Mouse (Mus musculus) neural tube, embryonic 12.5 days (tissue): Measurements from ENCODE around the gene Atp6v0e2. TPM values are rescaled to one million over a fixed set of nuclear protein-coding genes. Genes with fewer than 3 reads are reported as not detected.
A peak's percentile ranks its signal among the peaks of the same experiment; 100 is the strongest.

Source experiments
- ATAC-seq: fragments of 200-750 bp; cut with Nextera tagmentation; 2 replicates; pipeline ENCODE4 v1.8.0; 2017; ENCODE audit warnings: low read depth, mild to moderate bottlenecking, moderate TSS enrichment, moderate library complexity; ENCODE audit not compliant: low FRiP score
- H3K27ac ChIP-seq: fragments of 300-500 bp; sonication (generic); 2 replicates; pipeline ENCODE4 v1.5.1; 2016
- H3K27me3 ChIP-seq: fragments of 300-500 bp; sonication (generic); replicated peaks from 2 replicates; pipeline ENCODE4 v1.6.1; 2016; ENCODE audit warnings: mild to moderate bottlenecking
- H3K36me3 ChIP-seq: fragments of 300-500 bp; sonication (generic); 2 replicates; pipeline ENCODE4 v1.6.1; 2016; ENCODE audit warnings: mild to moderate bottlenecking
- H3K4me1 ChIP-seq: fragments of 300-500 bp; sonication (generic); 2 replicates; pipeline ENCODE4 v1.6.1; 2016
- H3K4me2 ChIP-seq: fragments of 300-500 bp; sonication (generic); replicated peaks from 2 replicates; pipeline ENCODE4 v1.6.1; 2016; ENCODE audit warnings: mild to moderate bottlenecking
- H3K4me3 ChIP-seq: fragments of 300-500 bp; sonication (generic); 2 replicates; pipeline ENCODE4 v1.5.1; 2016
- H3K9ac ChIP-seq: fragments of 300-500 bp; sonication (generic); 2 replicates; pipeline ENCODE4 v1.6.1; 2016; ENCODE audit warnings: mild to moderate bottlenecking
- H3K9me3 ChIP-seq: fragments of 300-500 bp; sonication (generic); 2 replicates; pipeline ENCODE4 v1.6.1; 2016; ENCODE audit warnings: mild to moderate bottlenecking
- WGBS: fragments of 180-500 bp; shearing (Covaris S2); methylation state at CpG from one replicate; pipeline ENCODE4 v1.1.7; 2016; 5-methylcytosine and 5-hydroxymethylcytosine counted together
- polyA plus RNA-seq: library from polyadenylated mRNA; unstranded; fragments of >200 nt; fragmentation: Nextera tagmentation; extraction: Ambion mirVana; gene quantifications from 2 replicates; pipeline ENCODE4 v1.2.1, GENCODE M21; 2016

The Atp6v0e2 gene
- polyA plus RNA-seq, 1 experiment from 2014 or later, result 107 TPM

DNA sequence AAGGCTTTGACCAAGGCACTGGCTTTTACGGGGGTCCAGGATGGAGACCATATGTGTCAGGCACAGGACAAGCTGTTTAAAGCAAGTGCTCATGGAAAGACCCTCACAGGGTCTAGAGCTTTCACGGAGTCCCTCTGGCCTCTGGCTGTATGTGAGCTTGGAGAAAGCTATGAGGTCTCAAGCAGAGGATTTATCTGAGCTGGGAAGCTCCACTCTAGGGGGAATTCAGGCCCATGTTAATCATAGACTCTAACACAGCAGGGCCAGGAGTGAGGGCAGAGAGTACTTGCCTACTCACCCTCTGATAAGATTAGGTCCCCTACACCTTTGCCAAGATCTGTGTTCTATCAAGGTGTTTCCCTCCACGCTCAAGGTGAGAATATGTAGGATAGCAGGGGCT, 5.2 kb downstream of the Atp6v0e2 start:
- WGBS, result 86% methylated on average over 3 of the region's 3 CpGs
- no peaks in the 10 kb centered on the region for H3K27me3 ChIP-seq
- H3K4me1 ChIP-seq, result peaks cover 19% of the 10 kb centered on the region
- H3K9ac ChIP-seq, result no peak overlapping the region
- peaks cover 10% of the 10 kb centered on the region; the same call in 1 of the 2 replicates for H3K36me3 ChIP-seq
- H3K4me3 ChIP-seq, result no peak overlapping the region
- H3K27ac ChIP-seq, result no peak overlapping the region
- no peak for ATAC-seq
- H3K9me3 ChIP-seq, result no peaks in the 10 kb centered on the region
- H3K4me2 ChIP-seq, result no peak overlapping the region

DNA sequence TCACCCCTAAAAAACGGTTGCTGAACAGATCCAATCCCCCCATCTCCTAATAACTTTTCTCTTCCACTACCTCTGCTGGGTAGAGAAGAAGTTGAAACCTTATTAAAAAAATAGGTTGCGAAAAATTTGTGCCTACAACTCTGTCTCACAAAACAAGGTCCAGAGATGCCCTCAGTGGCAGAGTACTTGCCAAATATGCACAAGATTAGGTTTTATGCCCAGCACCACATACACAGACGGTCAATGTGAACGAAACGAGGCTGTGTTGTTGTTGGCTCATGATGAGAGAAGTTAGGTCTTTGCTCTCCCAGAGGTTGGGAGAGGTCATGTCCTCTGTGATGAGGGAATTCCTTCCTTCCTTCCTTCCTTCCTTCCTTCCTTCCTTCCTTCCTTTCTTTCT, 7.8 kb downstream of the Atp6v0e2 start:
- 86% methylated on average over 5 of the region's 5 CpGs for WGBS
- Histone ChIP-seq H3K9me3 (no peaks in the 10 kb centered on the region), H3K4me2 (no peak overlapping the region), H3K4me1 (peaks cover 4% of the 10 kb centered on the region; the same call in 1 of the 2 replicates), H3K27ac (no peak overlapping the region), H3K36me3 (peaks cover 10% of the 10 kb centered on the region; the same call in 1 of the 2 replicates), H3K4me3 (no peak overlapping the region), H3K27me3 (no peaks in the 10 kb centered on the region), H3K9ac (no peak overlapping the region)
- ATAC-seq, result no peak

DNA sequence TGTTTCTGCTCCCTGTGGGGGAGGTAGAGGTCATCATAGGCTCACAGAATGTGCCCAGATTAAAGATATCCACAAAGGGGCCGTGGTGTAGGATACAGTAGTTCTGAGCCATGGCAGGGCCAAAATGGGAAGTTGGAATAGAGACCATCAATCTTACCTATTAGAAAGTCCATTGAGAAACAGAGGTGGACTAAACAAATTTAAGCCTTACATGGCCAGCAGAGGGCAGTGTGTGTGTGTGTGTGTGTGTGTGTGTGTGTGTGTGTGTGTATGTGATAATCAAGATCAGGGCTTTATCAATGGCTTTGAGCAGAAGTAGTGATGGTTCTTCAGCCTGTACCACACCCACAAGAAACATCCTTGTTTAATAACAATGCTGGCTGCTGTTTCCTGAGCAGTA, 8.9 kb downstream of the Atp6v0e2 start:
- 69% methylated on average over 1 of the region's 1 CpGs for WGBS
- H3K9me3 ChIP-seq, result no peaks in the 10 kb centered on the region
- peaks cover 4% of the 10 kb centered on the region; the same call in 1 of the 2 replicates for H3K4me1 ChIP-seq
- no peaks in the 10 kb centered on the region for H3K27me3 ChIP-seq
- 0 out of 2 replicates have a peak, but pooled peaks have one; percentile 13 for ATAC-seq
- no peak overlapping the region for H3K4me3 ChIP-seq
- H3K36me3 ChIP-seq, result peaks cover 4% of the 10 kb centered on the region; the same call in 1 of the 2 replicates
- H3K4me2 ChIP-seq, result no peak overlapping the region
- H3K27ac ChIP-seq, result no peak overlapping the region
- H3K9ac ChIP-seq, result no peak overlapping the region

DNA sequence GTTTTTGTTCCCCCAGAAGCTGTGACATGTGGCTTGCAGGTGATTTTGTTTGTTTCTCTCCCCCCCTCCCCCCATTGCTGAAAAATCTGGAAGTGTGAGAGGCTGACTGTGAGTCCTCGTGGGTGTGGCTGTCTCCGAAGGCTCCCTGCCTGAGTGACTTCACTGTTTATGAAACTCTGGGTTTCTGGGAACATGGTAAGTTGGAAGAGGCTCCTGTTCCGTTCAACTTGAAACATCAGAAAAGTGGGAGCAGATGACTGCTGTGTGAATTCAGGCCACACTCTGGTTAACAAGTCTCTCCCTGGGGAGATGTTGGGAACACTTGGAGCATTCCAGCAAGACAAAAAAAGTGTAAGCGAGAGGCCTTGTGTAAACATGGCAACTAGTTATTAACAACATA, 9.4 kb downstream of the Atp6v0e2 start:
- Histone ChIP-seq H3K27ac (no peak overlapping the region), H3K4me1 (peaks cover 3% of the 10 kb centered on the region; the same call in 1 of the 2 replicates), H3K4me2 (no peak overlapping the region), H3K9ac (no peak overlapping the region), H3K36me3 (peaks cover 3% of the 10 kb centered on the region; the same call in 1 of the 2 replicates), H3K9me3 (no peaks in the 10 kb centered on the region), H3K4me3 (no peak overlapping the region), H3K27me3 (no peaks in the 10 kb centered on the region)
- WGBS, result 70% methylated on average over 4 of the region's 4 CpGs
- ATAC-seq, result no peak

DNA sequence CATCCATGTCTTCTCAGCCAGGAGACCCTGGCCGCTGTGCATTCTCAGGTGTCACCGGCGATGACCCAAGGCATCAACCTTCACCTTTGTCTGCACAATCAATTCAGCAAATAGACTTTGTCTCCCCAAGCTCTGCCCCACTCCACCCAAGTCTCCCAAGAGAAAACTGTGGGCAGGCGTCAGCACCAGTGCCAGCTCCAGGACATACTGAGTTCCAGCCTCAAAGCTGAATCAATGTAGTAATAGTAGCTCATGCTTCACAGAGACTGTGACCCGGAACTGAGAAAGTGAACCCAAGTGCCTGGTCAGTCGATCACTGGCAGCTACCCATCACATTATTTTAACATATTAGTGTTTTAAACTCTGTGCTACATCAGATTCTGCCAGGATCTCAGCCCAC, 10.9 kb downstream of the Atp6v0e2 start:
- Histone ChIP-seq H3K27ac (no peak overlapping the region), H3K4me1 (no peaks in the 10 kb centered on the region), H3K9ac (no peak overlapping the region), H3K36me3 (no peaks in the 10 kb centered on the region), H3K9me3 (no peaks in the 10 kb centered on the region), H3K4me3 (no peak overlapping the region), H3K27me3 (no peaks in the 10 kb centered on the region), H3K4me2 (no peak overlapping the region)
- 89% methylated on average over 6 of the region's 6 CpGs for WGBS
- no peak for ATAC-seq

DNA sequence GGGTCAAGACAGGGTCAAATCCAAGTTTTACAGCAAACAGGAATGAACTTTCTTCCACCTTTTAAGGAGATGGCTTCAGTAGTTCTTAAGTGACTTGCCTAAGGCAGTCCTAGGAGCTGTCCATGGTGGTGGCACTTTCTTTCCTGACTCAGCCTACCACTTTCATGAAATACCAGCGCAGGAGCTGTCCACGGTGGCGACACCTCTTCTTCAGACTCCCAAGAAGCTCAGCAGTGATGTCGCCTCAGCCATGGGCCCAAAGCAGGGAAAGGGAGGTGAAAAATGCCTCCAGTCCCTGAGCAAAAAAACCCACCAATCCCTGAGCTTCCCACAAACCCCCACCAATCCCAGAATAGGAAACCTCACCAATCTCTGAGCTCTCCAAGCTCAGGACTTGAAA, 15.5 kb downstream of the Atp6v0e2 start:
- Histone ChIP-seq H3K9me3 (no peaks in the 10 kb centered on the region), H3K4me1 (peaks cover 17% of the 10 kb centered on the region), H3K9ac (no peak overlapping the region), H3K4me3 (no peak overlapping the region), H3K27ac (no peak overlapping the region), H3K4me2 (no peak overlapping the region), H3K36me3 (peaks cover 11% of the 10 kb centered on the region; the same call in 1 of the 2 replicates), H3K27me3 (no peaks in the 10 kb centered on the region)
- ATAC-seq, result no peak
- WGBS, result 53% methylated on average over 4 of the region's 4 CpGs

DNA sequence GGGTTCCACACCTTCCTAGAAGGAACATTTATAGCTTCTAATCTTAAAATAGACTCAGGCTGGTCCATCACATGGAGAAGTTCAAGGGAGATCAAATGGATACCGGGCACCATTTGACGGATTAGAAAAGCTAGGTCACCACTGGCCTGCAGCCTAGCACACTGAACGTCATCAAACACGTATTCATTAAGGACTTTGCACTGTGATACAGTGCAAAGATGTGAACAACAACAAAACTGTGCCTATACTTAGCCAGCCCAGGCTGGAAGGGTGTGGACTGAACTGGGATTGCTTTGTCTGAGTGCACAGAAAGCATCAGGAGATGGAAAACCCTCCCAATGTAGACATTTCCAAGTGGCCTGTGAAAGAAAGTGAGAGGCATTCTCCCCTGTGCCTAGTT, 16.4 kb downstream of the Atp6v0e2 start:
- Histone ChIP-seq H3K27me3 (no peaks in the 10 kb centered on the region), H3K4me3 (peak overlapping the region; percentile 47; the same call in 1 of the 2 replicates), H3K27ac (peak overlapping the region; percentile 92), H3K9ac (peak overlapping the region; percentile 76), H3K9me3 (no peaks in the 10 kb centered on the region), H3K4me2 (peak overlapping the region; percentile 75), H3K36me3 (peaks cover 13% of the 10 kb centered on the region; the same call in 1 of the 2 replicates), H3K4me1 (peaks cover 17% of the 10 kb centered on the region)
- peak; percentile 27; the same call in 1 of the 2 replicates for ATAC-seq
- WGBS, result 83% methylated on average over 4 of the region's 4 CpGs

DNA sequence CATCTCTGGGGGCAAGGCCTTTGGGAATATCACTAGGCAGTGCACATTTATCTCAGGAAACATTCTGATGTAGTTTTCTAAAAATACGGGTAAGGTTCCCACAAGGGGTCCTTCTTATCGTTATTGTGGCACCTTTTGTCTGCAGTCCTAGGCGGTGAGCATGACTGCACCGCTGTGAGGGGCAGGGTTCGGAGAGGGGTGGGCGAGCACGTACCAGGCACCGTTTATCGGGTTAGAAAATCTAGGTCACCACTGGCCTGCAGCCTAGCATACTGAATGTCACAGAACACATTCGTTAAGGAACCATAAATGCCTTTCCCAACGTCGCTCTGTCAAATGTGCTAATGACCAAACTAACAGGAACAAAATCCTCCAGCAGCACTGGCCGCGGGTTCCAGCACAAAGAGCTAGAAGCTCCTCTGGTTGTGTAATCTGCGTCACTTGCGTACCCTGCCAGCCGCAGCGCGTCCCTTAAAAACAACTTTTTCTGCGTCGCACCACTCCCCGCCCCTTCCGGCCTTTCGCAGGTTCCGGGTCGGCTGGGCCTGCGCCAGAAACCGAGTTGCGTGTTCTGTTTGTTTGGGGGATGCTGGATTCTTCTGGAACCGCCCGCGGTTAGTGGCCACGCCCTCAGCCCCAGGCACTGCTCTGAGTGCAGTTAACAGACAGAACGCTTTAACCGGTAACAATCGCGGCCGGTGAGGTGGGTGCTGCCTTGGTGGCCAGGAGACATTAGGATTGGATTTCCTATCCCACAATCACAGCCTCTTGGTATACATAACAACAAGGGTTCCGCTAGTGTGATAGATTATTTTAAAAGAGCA, 17.1 kb downstream of the Atp6v0e2 start, which contains the start of gene Lrrc61:
Gene Lrrc61, plus strand, starts transcription at position 517 of the 824 bp plus-strand sequence.
- under 1% methylated on average over 39 of the region's 39 CpGs for WGBS
- ATAC-seq, result peak; percentile 90
- peaks cover 13% of the 10 kb centered on the region for H3K36me3 ChIP-seq

DNA sequence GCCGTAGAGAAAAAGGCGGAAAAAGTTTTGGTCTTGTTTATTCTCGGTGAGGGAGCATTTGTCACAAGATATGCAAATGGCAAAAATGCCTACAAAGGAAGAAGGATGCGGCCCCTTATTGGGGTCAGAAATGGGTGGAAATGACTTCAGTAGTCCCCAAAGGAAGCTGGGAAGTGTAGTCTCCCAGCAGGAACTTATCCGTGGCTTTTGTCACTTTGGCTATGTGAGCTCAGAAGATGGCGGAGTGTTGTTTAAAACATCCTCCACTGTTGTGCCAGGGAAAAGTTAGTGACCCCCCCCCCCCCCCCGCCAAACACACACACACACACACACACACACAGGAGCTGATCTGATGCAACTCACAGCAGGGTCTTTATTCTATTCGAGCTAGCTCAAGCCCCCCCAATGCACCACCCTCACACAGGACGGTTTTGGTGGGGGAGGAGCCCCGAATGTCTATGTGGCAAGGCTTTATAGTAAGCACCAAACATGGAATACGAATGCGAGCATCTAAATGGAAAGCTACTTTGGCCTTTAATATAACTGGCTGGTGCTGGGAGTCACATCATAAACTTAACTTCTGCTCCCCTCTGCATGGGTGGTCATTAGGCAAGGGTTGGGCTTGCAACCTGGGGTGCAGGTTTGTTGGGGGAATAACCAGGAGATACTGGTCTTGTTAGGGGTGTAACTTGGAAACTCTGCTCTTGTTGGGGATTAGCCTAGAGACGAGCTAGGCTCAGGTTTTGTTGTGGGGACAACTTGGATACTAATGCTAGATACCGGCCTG, 17.9 kb downstream of the Atp6v0e2 start:
- peak overlapping the region; percentile 76 for H3K9ac ChIP-seq
- peak overlapping the region; percentile 47 for H3K4me3 ChIP-seq
- no peaks in the 10 kb centered on the region for H3K27me3 ChIP-seq
- no peaks in the 10 kb centered on the region for H3K9me3 ChIP-seq
- ATAC-seq, result peak; percentile 82
- peaks cover 17% of the 10 kb centered on the region for H3K4me1 ChIP-seq
- 35% methylated on average over 13 of the region's 14 CpGs for WGBS
- H3K4me2 ChIP-seq, result peak overlapping the region; percentile 75
- H3K36me3 ChIP-seq, result peaks cover 13% of the 10 kb centered on the region
- H3K27ac ChIP-seq, result peak overlapping the region; percentile 92; the same call in 1 of the 2 replicates

More for the DNA sequence above, 17.1 kb downstream of the Atp6v0e2 start, which contains the start of gene Lrrc61:
- H3K4me2 ChIP-seq, result peak within 1 kb of the TSS; percentile 75
- peak within 1 kb of the TSS; percentile 92 for H3K27ac ChIP-seq
- H3K9ac ChIP-seq, result peak within 1 kb of the TSS; percentile 76
- no peaks in the 10 kb centered on the region for H3K27me3 ChIP-seq
- H3K4me1 ChIP-seq, result peaks cover 17% of the 10 kb centered on the region
- peak within 1 kb of the TSS; percentile 47 for H3K4me3 ChIP-seq
- no peaks in the 10 kb centered on the region for H3K9me3 ChIP-seq

DNA sequence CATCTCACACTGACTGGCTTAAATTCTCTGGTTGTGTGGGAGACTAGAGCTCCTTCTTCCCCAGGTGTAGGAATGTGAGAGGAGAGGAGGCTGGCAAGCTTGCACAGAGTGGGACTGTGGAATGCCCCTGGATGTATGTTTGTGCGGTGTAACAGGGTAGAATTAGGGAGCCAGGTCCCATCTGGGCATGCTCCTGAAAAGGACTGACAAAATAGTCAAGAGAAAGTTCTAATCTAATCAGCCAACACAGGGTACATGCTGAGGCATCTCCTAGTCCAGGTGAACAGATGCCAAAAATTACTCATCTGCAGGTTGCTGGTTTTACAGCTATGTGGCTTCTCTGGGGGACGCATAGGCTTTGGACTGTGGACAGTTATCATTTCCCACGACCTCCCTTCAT, 18.5 kb downstream of the Atp6v0e2 start:
- ATAC-seq, result no peak
- Histone ChIP-seq H3K36me3 (peaks cover 13% of the 10 kb centered on the region), H3K4me3 (no peak overlapping the region), H3K4me1 (peaks cover 17% of the 10 kb centered on the region), H3K27me3 (no peaks in the 10 kb centered on the region), H3K4me2 (peak overlapping the region; percentile 75), H3K9me3 (no peaks in the 10 kb centered on the region), H3K27ac (no peak overlapping the region), H3K9ac (no peak overlapping the region)
- WGBS, result 97% methylated on average over 3 of the region's 3 CpGs

DNA sequence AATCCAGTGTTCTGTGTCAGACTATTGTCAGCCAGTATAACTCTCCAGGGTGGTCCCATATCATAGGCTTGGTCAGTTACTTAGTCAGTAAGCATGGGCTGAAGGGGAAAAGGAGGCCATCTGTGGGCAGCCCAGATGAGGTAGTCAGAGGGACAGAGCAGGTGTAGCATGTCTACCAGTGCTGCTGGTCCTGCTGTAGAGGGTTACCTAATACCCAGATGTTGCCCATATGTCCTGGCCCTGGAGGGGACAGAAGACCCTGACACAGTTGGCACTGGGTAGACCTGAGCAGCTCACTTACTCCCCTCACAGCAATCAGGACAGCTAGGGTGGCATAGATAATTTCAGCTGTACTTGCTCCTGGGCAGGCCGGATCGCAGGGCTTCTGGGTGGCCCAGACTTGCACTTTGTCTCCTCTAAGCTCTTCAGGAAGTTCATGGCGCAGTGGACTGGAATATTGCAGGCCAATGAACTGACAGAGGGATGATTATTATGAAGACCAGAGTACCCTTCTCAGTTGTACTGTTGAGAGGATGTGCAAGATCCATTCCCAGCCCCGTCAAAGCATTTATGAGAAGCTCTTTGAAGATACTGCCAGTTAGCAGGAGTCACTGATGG, 28.4 kb downstream of the Atp6v0e2 start:
- Histone ChIP-seq H3K4me1 (peaks cover 6% of the 10 kb centered on the region; the same call in 1 of the 2 replicates), H3K36me3 (peaks cover 42% of the 10 kb centered on the region), H3K4me3 (no peak overlapping the region), H3K27me3 (no peaks in the 10 kb centered on the region), H3K9ac (no peak overlapping the region), H3K27ac (no peak overlapping the region), H3K4me2 (no peak overlapping the region), H3K9me3 (no peaks in the 10 kb centered on the region)
- no peak for ATAC-seq
- WGBS, result 91% methylated on average over 4 of the region's 4 CpGs
